Mouse (Mus musculus) adrenal gland, postnatal 14 days (tissue): ENCODE results near the gene Smarcc2. TPM values are rescaled to one million over a fixed set of nuclear protein-coding genes. Genes with fewer than 3 reads are reported as not detected.
A peak's percentile ranks its signal among the peaks of the same experiment; 100 is the strongest.
"Not testable (repeated sequence)": the region's sequence is repeated elsewhere in the genome, so short reads cannot be mapped to it uniquely, and the experiment has no call there.

Experiments
- DNase-seq: peaks from one replicate; pipeline ENCODE4 v3.0.0; 2021; ENCODE audit warnings: mixed read lengths
- total RNA-seq: library from RNA; stranded (reverse); gene quantifications from 2 replicates; pipeline ENCODE4 v1.2.3, GENCODE M21; 2021

The Smarcc2 gene
- total RNA-seq, 1 experiment from 2014 or later: 107 TPM

GRCm38 (mm10) chr10:128493695-128494666 lies 34.9 kb downstream of the Smarcc2 start, which contains the start of gene Myl6:
Myl6 (minus strand) TSS chr10:128494145.
- DNase-seq: peak; percentile 98

- no peak for DNase-seq
Observed at GRCm38 (mm10) chr10:128494667-128495245, 35.7 kb downstream of the Smarcc2 start.

GRCm38 (mm10) chr10:128495270-128495669 lies 36.2 kb downstream of the Smarcc2 start:
- no peak for DNase-seq

- no peak for DNase-seq
Observed at GRCm38 (mm10) chr10:128495903-128496302, 36.9 kb downstream of the Smarcc2 start.

- DNase-seq: no peak
Observed at GRCm38 (mm10) chr10:128496509-128497077, 37.5 kb downstream of the Smarcc2 start.

- DNase-seq: no peak
Observed at GRCm38 (mm10) chr10:128497134-128497737, 38.2 kb downstream of the Smarcc2 start.

GRCm38 (mm10) chr10:128498590-128498989 lies 39.5 kb downstream of the Smarcc2 start, which contains the start of gene Myl6b:
Myl6b (minus strand) TSS chr10:128498685.
- DNase-seq: peak; percentile 97

- peak; percentile 77 for DNase-seq
Observed at GRCm38 (mm10) chr10:128499116-128499671, 40.1 kb downstream of the Smarcc2 start.

GRCm38 (mm10) chr10:128502341-128502740 lies 43.3 kb downstream of the Smarcc2 start:
- peak; percentile 83 for DNase-seq

GRCm38 (mm10) chr10:128503532-128503931 lies 44.5 kb downstream of the Smarcc2 start:
- DNase-seq: no peak

GRCm38 (mm10) chr10:128504012-128504411 lies 45.0 kb downstream of the Smarcc2 start:
- no peak for DNase-seq

GRCm38 (mm10) chr10:128504641-128505370 lies 45.8 kb downstream of the Smarcc2 start:
- DNase-seq: no peak

- not testable (repeated sequence) for DNase-seq
Observed at GRCm38 (mm10) chr10:128505371-128505667, 46.3 kb downstream of the Smarcc2 start.

- DNase-seq: no peak
Observed at GRCm38 (mm10) chr10:128505974-128506373, 46.9 kb downstream of the Smarcc2 start.

- DNase-seq: no peak
Observed at GRCm38 (mm10) chr10:128508260-128508659, 49.2 kb downstream of the Smarcc2 start.

GRCm38 (mm10) chr10:128509203-128509602 lies 50.2 kb downstream of the Smarcc2 start:
- DNase-seq: no peak

GRCm38 (mm10) chr10:128509831-128510230 lies 50.8 kb downstream of the Smarcc2 start:
- DNase-seq: no peak

- DNase-seq: no peak
Observed at GRCm38 (mm10) chr10:128510301-128510700, 51.3 kb downstream of the Smarcc2 start.

- no peak for DNase-seq
Observed at GRCm38 (mm10) chr10:128511189-128511588, 52.1 kb downstream of the Smarcc2 start.

- DNase-seq: no peak
Observed at GRCm38 (mm10) chr10:128511761-128512160, 52.7 kb downstream of the Smarcc2 start.

GRCm38 (mm10) chr10:128515044-128515443 lies 56.0 kb downstream of the Smarcc2 start:
- DNase-seq: no peak

GRCm38 (mm10) chr10:128516029-128516428 lies 57.0 kb downstream of the Smarcc2 start:
- no peak for DNase-seq
